Mouse (Mus musculus): ENCODE data around the gene Smad3. TPM values are rescaled to one million over a fixed set of nuclear protein-coding genes. Genes with fewer than 3 reads are reported as not detected.

The Smad3 gene
- total and polyA plus RNA-seq, 3 experiments: 7.5 to 10.2 TPM; not detected in 1

GRCm38 (mm10) chr9:63660691-63661090 is 97.1 kb downstream of the Smad3 start:
- no peaks in the 10 kb centered on the region for H3K9me3 ChIP-seq (replicated peaks; ENCODE audit: insufficient read depth, low read length)
- peaks cover 0 to 13% of the 10 kb centered on the region in 2 experiments; a peak in 2 of 4 replicates for H3K36me3 ChIP-seq (ENCODE audit: control insufficient read depth in 1 of 2, insufficient read depth in 2 of 2, low read length in 2 of 2)
- DNase-seq (ENCODE audit: low read depth, low spot score): no peak
- H3K27ac ChIP-seq (ENCODE audit: control insufficient read depth, low read depth, low read length): no peak overlapping the region
- H3K4me3 ChIP-seq (ENCODE audit: control insufficient read depth in 1 of 2, insufficient read depth in 1 of 2, low read depth in 2 of 2, low read length in 2 of 2): no peak overlapping the region
- H3K79me2 ChIP-seq (ENCODE audit: control insufficient read depth, insufficient read depth, low read length, poor library complexity): no peaks in the 10 kb centered on the region
- H3K4me1 ChIP-seq (ENCODE audit: control insufficient read depth in 1 of 2, insufficient read depth in 2 of 2, low read length in 2 of 2): peaks cover 12 to 20% of the 10 kb centered on the region in 2 experiments; a peak in 3 of 4 replicates
- H3K9ac ChIP-seq (ENCODE audit: control insufficient read depth, low read depth, low read length, poor library complexity, severe bottlenecking): no peak overlapping the region
- TF ChIP-seq HCFC1 (IDR thresholded peaks at IDR 0.05; ENCODE audit: low read depth, low read length) (no peak), MYB (IDR thresholded peaks at IDR 0.05; ENCODE audit: low read depth, low read length) (no peak), MAFK (IDR thresholded peaks at IDR 0.05; ENCODE audit: borderline replicate concordance, low read depth, low read length) (no peak), POLR2AphosphoS5 (IDR thresholded peaks at IDR 0.05; ENCODE audit: borderline replicate concordance, low read depth, low read length) (no peak), ETS1 (IDR thresholded peaks at IDR 0.05; ENCODE audit: low read depth, low read length) (no peak), JUND (IDR thresholded peaks at IDR 0.05; ENCODE audit: low read depth, low read length) (no peak), MXI1 (IDR thresholded peaks at IDR 0.05; ENCODE audit: low read depth, low read length) (no peak), NELFE (IDR thresholded peaks at IDR 0.05; ENCODE audit: low read depth, low read length) (no peak), ZMIZ1 (IDR thresholded peaks at IDR 0.05; ENCODE audit: low read depth, low read length) (no peak), BHLHE40 (IDR thresholded peaks at IDR 0.05; ENCODE audit: borderline replicate concordance, low read depth, low read length) (no peak), POLR2AphosphoS2 (IDR thresholded peaks at IDR 0.05; ENCODE audit: low read length) (no peak), ZKSCAN1 (IDR thresholded peaks at IDR 0.05; ENCODE audit: low read depth, low read length) (no peak), USF2 (IDR thresholded peaks at IDR 0.05; ENCODE audit: borderline replicate concordance in 1 of 2, insufficient read depth in 1 of 2, low read depth in 1 of 2, low read length in 2 of 2) (no peak), GATA1 (IDR thresholded peaks at IDR 0.05; ENCODE audit: low read depth, low read length) (no peak), UBTF (IDR thresholded peaks at IDR 0.05; ENCODE audit: borderline replicate concordance, insufficient read depth, low read depth, low read length) (no peak), EP300 (IDR thresholded peaks at IDR 0.05; ENCODE audit: low read depth in 1 of 2, low read length in 2 of 2) (no peak), RAD21 (IDR thresholded peaks at IDR 0.05; ENCODE audit: low read depth, low read length) (no peak), ZC3H11A (IDR thresholded peaks at IDR 0.05; ENCODE audit: low read depth, low read length) (no peak), SMC3 (IDR thresholded peaks at IDR 0.05; ENCODE audit: low read depth, low read length) (no peak)
- H3K27me3 ChIP-seq (ENCODE audit: control insufficient read depth in 1 of 2, insufficient read depth in 2 of 2, low read length in 2 of 2): no peaks in the 10 kb centered on the region

DNA sequence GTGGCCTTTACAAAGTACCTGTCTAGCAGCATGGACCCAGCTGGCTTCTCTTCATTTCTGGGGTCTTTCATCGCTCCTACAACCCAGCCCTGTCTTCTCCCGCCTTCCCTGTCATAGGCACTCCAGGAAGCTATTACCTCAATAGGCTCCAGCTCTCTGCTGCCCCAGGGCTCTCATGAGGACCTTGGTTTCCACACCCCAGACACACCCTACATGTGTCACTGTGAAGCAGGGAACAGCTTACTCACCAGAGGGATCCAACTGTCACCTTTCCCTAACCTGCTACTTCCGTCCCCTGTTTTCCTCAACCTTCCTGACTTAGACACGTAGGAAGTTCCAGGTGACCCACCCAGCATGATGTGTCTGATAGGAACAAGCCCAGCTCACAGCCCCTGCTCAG is 97.7 kb downstream of the Smad3 start:
- Histone ChIP-seq H3K27ac (ENCODE audit: control insufficient read depth, low read depth, low read length) (no peak overlapping the region), H3K4me3 (ENCODE audit: control insufficient read depth in 1 of 2, insufficient read depth in 1 of 2, low read depth in 2 of 2, low read length in 2 of 2) (no peak overlapping the region), H3K79me2 (ENCODE audit: control insufficient read depth, insufficient read depth, low read length, poor library complexity) (no peaks in the 10 kb centered on the region), H3K9ac (ENCODE audit: control insufficient read depth, low read depth, low read length, poor library complexity, severe bottlenecking) (no peak overlapping the region), H3K4me1 (ENCODE audit: control insufficient read depth in 1 of 2, insufficient read depth in 2 of 2, low read length in 2 of 2) (peaks cover 12 to 16% of the 10 kb centered on the region in 2 experiments; a peak in 3 of 4 replicates), H3K27me3 (ENCODE audit: control insufficient read depth in 1 of 2, insufficient read depth in 2 of 2, low read length in 2 of 2) (no peaks in the 10 kb centered on the region), H3K36me3 (ENCODE audit: control insufficient read depth in 1 of 2, insufficient read depth in 2 of 2, low read length in 2 of 2) (peaks cover 0 to 12% of the 10 kb centered on the region in 2 experiments; a peak in 2 of 4 replicates), H3K9me3 (replicated peaks; ENCODE audit: insufficient read depth, low read length) (no peaks in the 10 kb centered on the region)
- TF ChIP-seq MYC (IDR thresholded peaks at IDR 0.05; ENCODE audit: low read depth, low read length) (no peak), ETS1 (IDR thresholded peaks at IDR 0.05; ENCODE audit: low read depth, low read length) (no peak), ELF1 (IDR thresholded peaks at IDR 0.05; ENCODE audit: low read depth, low read length) (no peak), RCOR1 (IDR thresholded peaks at IDR 0.05; ENCODE audit: low read depth, low read length) (no peak), GABPA (IDR thresholded peaks at IDR 0.05; ENCODE audit: low read depth, low read length) (no peak), CHD2 (IDR thresholded peaks at IDR 0.05; ENCODE audit: low read length) (no peak), MEF2A (IDR thresholded peaks at IDR 0.05; ENCODE audit: extremely low read depth, insufficient replicate concordance, low read depth, low read length, poor library complexity, severe bottlenecking) (no peak), ZNF384 (IDR thresholded peaks at IDR 0.05; ENCODE audit: low read depth, low read length) (no peak)
- DNase-seq (ENCODE audit: low read depth, low spot score): no peak
